ENCODE assay signal across 8 mouse cellular contexts in genomic region chr2:69822361-69823128, GRCm38 (mm10). TPM values are rescaled to one million over a fixed set of nuclear protein-coding genes. Genes with fewer than 3 reads are reported as not detected.
A peak's percentile ranks its signal among the peaks of the same experiment; 100 is the strongest.
DNase-seq lines count a peak whose midpoint lies in the region; ATAC-seq and TF ChIP-seq lines count a peak whose summit lies in the region.

No protein-coding gene starts in this region.

- H3ac ChIP-seq in C2C12 (ENCODE audit: control insufficient read depth, insufficient read length, low read depth) = peak overlapping the region; percentile 96

- peak overlapping the region; percentile 95 for H3K27ac ChIP-seq in embryonic facial prominence, embryonic 13.5 days
- peak overlapping the region; percentile 99 for H3K27ac ChIP-seq in heart, embryonic 10.5 days
- peak overlapping the region; percentile 97 for H3K27ac ChIP-seq in kidney, embryonic 15.5 days
- H3K27ac ChIP-seq in neural tube, embryonic 14.5 days (ENCODE audit: low read depth, low read length) = peak overlapping the region; percentile 94

- no peaks in the 10 kb centered on the region for H3K36me3 ChIP-seq in C2C12 (ENCODE audit: control insufficient read depth, insufficient read depth)
- H3K36me3 ChIP-seq in embryonic facial prominence, embryonic 13.5 days = peaks cover 20% of the 10 kb centered on the region
- H3K36me3 ChIP-seq in heart, embryonic 10.5 days = peaks cover 23% of the 10 kb centered on the region
- peaks cover 21% of the 10 kb centered on the region; the same call in 1 of the 2 replicates for H3K36me3 ChIP-seq in kidney, embryonic 15.5 days
- H3K36me3 ChIP-seq in neural tube, embryonic 14.5 days (ENCODE audit: control insufficient read depth, insufficient read depth, low read length) = no peaks in the 10 kb centered on the region; the same call in 1 of the 2 replicates

- H3K9ac ChIP-seq in embryonic facial prominence, embryonic 13.5 days = peak overlapping the region; percentile 93
- H3K9ac ChIP-seq in kidney, embryonic 15.5 days = peak overlapping the region; percentile 94
- peak overlapping the region; percentile 96 for H3K9ac ChIP-seq in neural tube, embryonic 14.5 days (replicated peaks; ENCODE audit: low read depth, low read length)

- H3K79me3 ChIP-seq in C2C12 (ENCODE audit: low read depth) = no peaks in the 10 kb centered on the region

- no peak for TF ChIP-seq CTCF in C2C12 (IDR thresholded peaks at IDR 0.05; ENCODE audit: control insufficient read depth, insufficient read depth, insufficient read length)

- peak; percentile 76 for ATAC-seq in embryonic facial prominence, embryonic 13.5 days (ENCODE audit: insufficient number of reproducible peaks, insufficient read depth, low FRiP score, low TSS enrichment, low read depth)
- ATAC-seq in kidney, embryonic 15.5 days (replicated peaks; ENCODE audit: low FRiP score) = peak; percentile 86
- peak; percentile 86 for ATAC-seq in neural tube, embryonic 14.5 days (ENCODE audit: low read depth)

- no peaks in the 10 kb centered on the region for H3K9me3 ChIP-seq in embryonic facial prominence, embryonic 13.5 days
- no peaks in the 10 kb centered on the region for H3K9me3 ChIP-seq in heart, embryonic 10.5 days
- H3K9me3 ChIP-seq in kidney, embryonic 15.5 days (replicated peaks) = no peaks in the 10 kb centered on the region
- no peaks in the 10 kb centered on the region for H3K9me3 ChIP-seq in neural tube, embryonic 14.5 days (ENCODE audit: control insufficient read depth, low read length)

- WGBS in embryonic facial prominence, embryonic 13.5 days = under 1% methylated on average over 65 of the region's 80 CpGs
- under 1% methylated on average over 79 of the region's 80 CpGs for WGBS in heart, embryonic 10.5 days
- under 1% methylated on average over 66 of the region's 80 CpGs for WGBS in kidney, embryonic 15.5 days
- 0% methylated on average over 40 of the region's 80 CpGs for WGBS in neural tube, embryonic 14.5 days

- H3K27me3 ChIP-seq in C2C12 (ENCODE audit: control insufficient read depth, insufficient read depth, insufficient read length) = peaks cover 7% of the 10 kb centered on the region
- no peaks in the 10 kb centered on the region for H3K27me3 ChIP-seq in embryonic facial prominence, embryonic 13.5 days
- H3K27me3 ChIP-seq in heart, embryonic 10.5 days (ENCODE audit: insufficient read depth, poor library complexity, severe bottlenecking) = no peaks in the 10 kb centered on the region
- no peaks in the 10 kb centered on the region for H3K27me3 ChIP-seq in kidney, embryonic 15.5 days
- no peaks in the 10 kb centered on the region for H3K27me3 ChIP-seq in neural tube, embryonic 14.5 days (ENCODE audit: control insufficient read depth, insufficient read depth, low read length)

- peak overlapping the region; percentile 74 for H3K4me2 ChIP-seq in embryonic facial prominence, embryonic 13.5 days
- H3K4me2 ChIP-seq in kidney, embryonic 15.5 days = peak overlapping the region; percentile 90
- peak overlapping the region; percentile 72 for H3K4me2 ChIP-seq in neural tube, embryonic 14.5 days (ENCODE audit: low read depth, low read length)

- peaks cover 16% of the 10 kb centered on the region for H3K4me1 ChIP-seq in embryonic facial prominence, embryonic 13.5 days
- H3K4me1 ChIP-seq in heart, embryonic 10.5 days = peaks cover 25% of the 10 kb centered on the region; the same call in 1 of the 2 replicates
- peaks cover 23% of the 10 kb centered on the region for H3K4me1 ChIP-seq in kidney, embryonic 15.5 days
- peaks cover 16% of the 10 kb centered on the region for H3K4me1 ChIP-seq in neural tube, embryonic 14.5 days (ENCODE audit: control insufficient read depth, insufficient read depth, low read length)

- peak; percentile 52 for DNase-seq in adrenal gland, postnatal 25 days
- DNase-seq in heart, embryonic 10.5 days (ENCODE audit: low spot score) = peak; percentile 89
- peak; percentile 9 to 11 for DNase-seq in lung, adult 18-20 months
- peak; percentile 33 for DNase-seq in thymus, postnatal 0 days (ENCODE audit: low spot score)

- no peaks in the 10 kb centered on the region for H3K79me2 ChIP-seq in C2C12 (ENCODE audit: control insufficient read depth, insufficient read depth)

- H3K4me3 ChIP-seq in C2C12 (ENCODE audit: insufficient read depth, poor library complexity, severe bottlenecking) = peak overlapping the region; percentile 18
- H3K4me3 ChIP-seq in embryonic facial prominence, embryonic 13.5 days = peak overlapping the region; percentile 82
- H3K4me3 ChIP-seq in heart, embryonic 10.5 days = peak overlapping the region; percentile 92
- H3K4me3 ChIP-seq in kidney, embryonic 15.5 days (replicated peaks) = peak overlapping the region; percentile 91
- peak overlapping the region; percentile 84 for H3K4me3 ChIP-seq in neural tube, embryonic 14.5 days (ENCODE audit: low read depth, low read length)

TF ChIP-seq in C2C12, 6 proteins besides CTCF, POLR2A, EP300 and RAD21:
- no peak for TF ChIP-seq MYOD1 (IDR thresholded peaks at IDR 0.05; ENCODE audit: control insufficient read depth, insufficient read length, low read depth)
- TF ChIP-seq USF1 (IDR thresholded peaks at IDR 0.05; ENCODE audit: low read depth) = no peak
- no peak for TF ChIP-seq MYOG (IDR thresholded peaks at IDR 0.05; ENCODE audit: control insufficient read depth, extremely low read depth, insufficient read length)
- TF ChIP-seq CEBPB (IDR thresholded peaks at IDR 0.05; ENCODE audit: low read depth) = no peak
- no peak for TF ChIP-seq MAX (IDR thresholded peaks at IDR 0.05)
- no peak for TF ChIP-seq FOSL1 (IDR thresholded peaks at IDR 0.05; ENCODE audit: insufficient read depth, low read length, poor library complexity, severe bottlenecking)

RNA-seq across cellular contexts. Expression of gene Klhl23, which starts 0.8 kb away (rescaled TPM):
- 1.0 TPM for polyA plus RNA-seq in C2C12 (2012; fragmentation: generic; extraction: Trizol)
- 14.8 and 16.8 TPM in 2 replicates for total RNA-seq in adrenal gland, postnatal 25 days (2021)
- 27.3 and 31.4 TPM in 2 replicates for polyA plus RNA-seq in embryonic facial prominence, embryonic 13.5 days (2015; fragmentation: Nextera tagmentation; extraction: Ambion mirVana)
- polyA plus RNA-seq in heart, embryonic 10.5 days (2016; fragmentation: Nextera tagmentation; extraction: Ambion mirVana) = 40.3 and 66.3 TPM in 2 replicates
- polyA plus RNA-seq in kidney, embryonic 15.5 days (2015; fragmentation: Nextera tagmentation; extraction: Ambion mirVana) = 28.8 and 32.2 TPM in 2 replicates
- polyA plus RNA-seq in neural tube, embryonic 14.5 days (2014; fragmentation: Nextera tagmentation; extraction: Ambion mirVana) = 106 and 120 TPM in 2 replicates
- polyA plus RNA-seq in thymus, postnatal 0 days (2015; fragmentation: Nextera tagmentation; extraction: Ambion mirVana) = 7.4 and 11.0 TPM in 2 replicates

RNA-seq across cellular contexts. Expression of gene Phospho2, which starts 33.1 kb away (rescaled TPM):
- polyA plus RNA-seq in C2C12 (2012; fragmentation: generic; extraction: Trizol) = 9.0 TPM
- total RNA-seq in adrenal gland, postnatal 25 days (2021) = 22.1 and 24.3 TPM in 2 replicates
- polyA plus RNA-seq in embryonic facial prominence, embryonic 13.5 days (2015; fragmentation: Nextera tagmentation; extraction: Ambion mirVana) = 25.4 and 25.6 TPM in 2 replicates
- 19.8 and 21.5 TPM in 2 replicates for polyA plus RNA-seq in heart, embryonic 10.5 days (2016; fragmentation: Nextera tagmentation; extraction: Ambion mirVana)
- 22.6 and 26.4 TPM in 2 replicates for polyA plus RNA-seq in kidney, embryonic 15.5 days (2015; fragmentation: Nextera tagmentation; extraction: Ambion mirVana)
- 38.2 and 41.9 TPM in 2 replicates for polyA plus RNA-seq in neural tube, embryonic 14.5 days (2014; fragmentation: Nextera tagmentation; extraction: Ambion mirVana)
- polyA plus RNA-seq in thymus, postnatal 0 days (2015; fragmentation: Nextera tagmentation; extraction: Ambion mirVana) = 36.2 and 38.6 TPM in 2 replicates

RNA-seq across cellular contexts. Expression of gene Ccdc173, which starts 33.2 kb away (rescaled TPM):
- polyA plus RNA-seq in C2C12 (2012; fragmentation: generic; extraction: Trizol) = 0.26 TPM
- total RNA-seq in adrenal gland, postnatal 25 days (2021) = 2.2 and 2.7 TPM in 2 replicates
- 3.3 and 3.6 TPM in 2 replicates for polyA plus RNA-seq in embryonic facial prominence, embryonic 13.5 days (2015; fragmentation: Nextera tagmentation; extraction: Ambion mirVana)
- polyA plus RNA-seq in heart, embryonic 10.5 days (2016; fragmentation: Nextera tagmentation; extraction: Ambion mirVana) = 1.0 and 1.3 TPM in 2 replicates
- polyA plus RNA-seq in kidney, embryonic 15.5 days (2015; fragmentation: Nextera tagmentation; extraction: Ambion mirVana) = 2.4 and 2.6 TPM in 2 replicates
- 2.3 and 3.3 TPM in 2 replicates for polyA plus RNA-seq in neural tube, embryonic 14.5 days (2014; fragmentation: Nextera tagmentation; extraction: Ambion mirVana)
- 2.0 TPM in 2 replicates for polyA plus RNA-seq in thymus, postnatal 0 days (2015; fragmentation: Nextera tagmentation; extraction: Ambion mirVana)

RNA-seq across cellular contexts. Expression of gene Ssb, which starts 38.8 kb away (rescaled TPM):
- 44.7 TPM for polyA plus RNA-seq in C2C12 (2012; fragmentation: generic; extraction: Trizol)
- total RNA-seq in adrenal gland, postnatal 25 days (2021) = 178 and 218 TPM in 2 replicates
- polyA plus RNA-seq in embryonic facial prominence, embryonic 13.5 days (2015; fragmentation: Nextera tagmentation; extraction: Ambion mirVana) = 396 and 412 TPM in 2 replicates
- 216 and 283 TPM in 2 replicates for polyA plus RNA-seq in heart, embryonic 10.5 days (2016; fragmentation: Nextera tagmentation; extraction: Ambion mirVana)
- polyA plus RNA-seq in kidney, embryonic 15.5 days (2015; fragmentation: Nextera tagmentation; extraction: Ambion mirVana) = 356 and 389 TPM in 2 replicates
- polyA plus RNA-seq in neural tube, embryonic 14.5 days (2014; fragmentation: Nextera tagmentation; extraction: Ambion mirVana) = 248 and 276 TPM in 2 replicates
- 317 and 344 TPM in 2 replicates for polyA plus RNA-seq in thymus, postnatal 0 days (2015; fragmentation: Nextera tagmentation; extraction: Ambion mirVana)

Comparison
In these comparisons a context has a peak if more than half of its experiments do, and no peak if none do; other contexts are left out.
1. Peak in every context shown above with its lines: DNase-seq, ATAC-seq, H3K4me3 ChIP-seq and H3K27ac ChIP-seq.
2. H3K4me3 ChIP-seq: peak in every context shown above with its lines; median percentile 92 in heart, embryonic 10.5 days; 91 in kidney, embryonic 15.5 days; 84 in neural tube, embryonic 14.5 days; 82 in embryonic facial prominence, embryonic 13.5 days; 18 in C2C12.
3. DNase-seq: peak in every context shown above with its lines; median percentile 89 in heart, embryonic 10.5 days; 52 in adrenal gland, postnatal 25 days; 33 in thymus, postnatal 0 days; 10 in lung, adult 18-20 months.